ENCODE assay signal across 8 mouse cellular contexts in genomic region chr19:38124401-38125218, GRCm38 (mm10). TPM values are rescaled to one million over a fixed set of nuclear protein-coding genes. Genes with fewer than 3 reads are reported as not detected.
A peak's percentile ranks its signal among the peaks of the same experiment; 100 is the strongest.
DNase-seq lines count a peak whose midpoint lies in the region; ATAC-seq and TF ChIP-seq lines count a peak whose summit lies in the region.

No protein-coding gene starts in this region.

- 0 out of 2 replicates have a peak overlapping the region, but pooled peaks have one; percentile 31 for H3K9ac ChIP-seq in intestine, postnatal 0 days (ENCODE audit: low read depth, low read length)
- peak overlapping the region; percentile 65 for H3K9ac ChIP-seq in lung, embryonic 16.5 days (ENCODE audit: low read length)

- no peaks in the 10 kb centered on the region for H3K27me3 ChIP-seq in kidney, adult 2 months (replicated peaks; ENCODE audit: control insufficient read depth, insufficient read depth, low read length)
- peaks cover 21% of the 10 kb centered on the region; the same call in 1 of the 2 replicates for H3K27me3 ChIP-seq in intestine, postnatal 0 days (replicated peaks; ENCODE audit: control insufficient read depth, insufficient read depth, low read length)
- H3K27me3 ChIP-seq in lung, embryonic 16.5 days (ENCODE audit: control insufficient read depth, insufficient read depth, low read depth, low read length) = peaks cover 12% of the 10 kb centered on the region; the same call in 1 of the 2 replicates

- no peak for TF ChIP-seq CTCF in kidney, adult 2 months (conservative IDR thresholded peaks at IDR 0.05; ENCODE audit: insufficient read depth, insufficient read length, low read depth, low read length)
- TF ChIP-seq CTCF in intestine, postnatal 0 days (IDR thresholded peaks at IDR 0.05; ENCODE audit: low read depth) = no peak

- no peak for TF ChIP-seq POLR2A in kidney, adult 2 months (IDR thresholded peaks at IDR 0.05; ENCODE audit: low read depth, low read length)

- no peaks in the 10 kb centered on the region for H3K36me3 ChIP-seq in kidney, adult 2 months (ENCODE audit: control insufficient read depth, insufficient read depth, low read length)
- H3K36me3 ChIP-seq in intestine, postnatal 0 days (ENCODE audit: control insufficient read depth, insufficient read depth) = no peaks in the 10 kb centered on the region
- no peaks in the 10 kb centered on the region for H3K36me3 ChIP-seq in lung, embryonic 16.5 days (ENCODE audit: control insufficient read depth, insufficient read depth, low read length)

- H3K4me2 ChIP-seq in intestine, postnatal 0 days (replicated peaks; ENCODE audit: low read depth) = peak overlapping the region; percentile 95
- H3K4me2 ChIP-seq in lung, embryonic 16.5 days (ENCODE audit: low read depth, low read length) = peak overlapping the region; percentile 99

- H3K4me3 ChIP-seq in kidney, adult 2 months (ENCODE audit: insufficient read depth, low read depth, low read length) = peak overlapping the region; percentile 45
- peak overlapping the region; percentile 48 for H3K4me3 ChIP-seq in intestine, postnatal 0 days (ENCODE audit: low read depth, low read length)
- H3K4me3 ChIP-seq in lung, embryonic 16.5 days (ENCODE audit: low read length) = peak overlapping the region; percentile 59

- no peaks in the 10 kb centered on the region for H3K4me1 ChIP-seq in kidney, adult 2 months (ENCODE audit: control insufficient read depth, insufficient read depth, low read length)
- no peaks in the 10 kb centered on the region for H3K4me1 ChIP-seq in intestine, postnatal 0 days (replicated peaks; ENCODE audit: control insufficient read depth, insufficient read depth, low read length)
- peaks cover 13% of the 10 kb centered on the region for H3K4me1 ChIP-seq in lung, embryonic 16.5 days (replicated peaks; ENCODE audit: control insufficient read depth, insufficient read depth, low read length)

- peak; percentile 66 for ATAC-seq in intestine, postnatal 0 days
- ATAC-seq in lung, embryonic 16.5 days (ENCODE audit: low read depth) = peak; percentile 87
- ATAC-seq in erythroid progenitor cell, adult 5-6 weeks (replicated peaks; ENCODE audit: low FRiP score, poor library complexity, severe bottlenecking) = no peak

- no peaks in the 10 kb centered on the region for H3K9me3 ChIP-seq in intestine, postnatal 0 days (ENCODE audit: control insufficient read depth)
- H3K9me3 ChIP-seq in lung, embryonic 16.5 days (ENCODE audit: control insufficient read depth, low read length) = no peaks in the 10 kb centered on the region

- 2% methylated on average over 65 of the region's 77 CpGs for WGBS in kidney, adult 2 months
- WGBS in intestine, postnatal 0 days = 1% methylated on average over 73 of the region's 77 CpGs
- WGBS in lung, embryonic 16.5 days = under 1% methylated on average over 54 of the region's 77 CpGs

- no peak overlapping the region for H3K27ac ChIP-seq in kidney, adult 2 months (ENCODE audit: insufficient read depth, low read depth, low read length)
- no peak overlapping the region for H3K27ac ChIP-seq in intestine, postnatal 0 days (ENCODE audit: low read depth, low read length)
- H3K27ac ChIP-seq in lung, embryonic 16.5 days (ENCODE audit: low read length) = peak overlapping the region; percentile 65; the same call in 1 of the 2 replicates

- peak; percentile 8 for DNase-seq in kidney, adult 2 months
- no peak for DNase-seq in kidney, adult 18-20 months
- peak; percentile 71 for DNase-seq in embryo, embryonic 11 days
- peak; percentile 95 for DNase-seq in heart, adult 11 months
- DNase-seq in right cerebral cortex, adult 18-20 months = peak; percentile 15

RNA-seq across cellular contexts. Expression of gene Rbp4, which starts 0.5 kb away (rescaled TPM):
- 17.6 and 23.6 TPM in 2 replicates for polyA plus RNA-seq in kidney, adult 2 months (2012; rRNA removed)
- polyA plus RNA-seq in intestine, postnatal 0 days (2015; fragmentation: Nextera tagmentation; extraction: Ambion mirVana) = 15.7 and 16.8 TPM in 2 replicates
- 19.8 and 42.9 TPM in 2 replicates for polyA plus RNA-seq in lung, embryonic 16.5 days (2015; fragmentation: Nextera tagmentation; extraction: Ambion mirVana)
- not detected in 2 replicates for total RNA-seq in erythroid progenitor cell, adult 5-6 weeks (2015; ENCODE audit: low replicate concordance)
- not detected in 2 replicates for total RNA-seq in erythroid progenitor cell, adult 5-6 weeks (2017; ENCODE audit: low replicate concordance)

RNA-seq across cellular contexts. Expression of gene Pde6c, which starts 8.0 kb away (rescaled TPM):
- polyA plus RNA-seq in kidney, adult 2 months (2012; rRNA removed) = not detected in 2 replicates
- polyA plus RNA-seq in intestine, postnatal 0 days (2015; fragmentation: Nextera tagmentation; extraction: Ambion mirVana) = 0.25 and 0.60 TPM in 2 replicates
- polyA plus RNA-seq in lung, embryonic 16.5 days (2015; fragmentation: Nextera tagmentation; extraction: Ambion mirVana) = not detected in 2 replicates
- not detected in 2 replicates for total RNA-seq in erythroid progenitor cell, adult 5-6 weeks (2015; ENCODE audit: low replicate concordance)
- total RNA-seq in erythroid progenitor cell, adult 5-6 weeks (2017; ENCODE audit: low replicate concordance) = not detected in 2 replicates

RNA-seq across cellular contexts. Expression of gene Ffar4, which starts 27.7 kb away (rescaled TPM):
- 1.8 and 2.2 TPM in 2 replicates for polyA plus RNA-seq in kidney, adult 2 months (2012; rRNA removed)
- 4.7 and 5.3 TPM in 2 replicates for polyA plus RNA-seq in intestine, postnatal 0 days (2015; fragmentation: Nextera tagmentation; extraction: Ambion mirVana)
- 3.4 and 4.4 TPM in 2 replicates for polyA plus RNA-seq in lung, embryonic 16.5 days (2015; fragmentation: Nextera tagmentation; extraction: Ambion mirVana)
- not detected in 2 replicates for total RNA-seq in erythroid progenitor cell, adult 5-6 weeks (2015; ENCODE audit: low replicate concordance)
- not detected in 2 replicates for total RNA-seq in erythroid progenitor cell, adult 5-6 weeks (2017; ENCODE audit: low replicate concordance)
